Mouse (Mus musculus) hindbrain, embryonic 16.5 days (tissue): ENCODE measurements around the gene Ttll1. TPM values are rescaled to one million over a fixed set of nuclear protein-coding genes. Genes with fewer than 3 reads are reported as not detected.

Experiments
- ATAC-seq: fragments of 200-750 bp; cut with Nextera tagmentation; 2 replicates; pipeline ENCODE4 v1.8.0; 2017; ENCODE audit warnings: moderate TSS enrichment, moderate library complexity
- H3K27ac ChIP-seq: fragments of 300-500 bp; sonication (generic); 2 replicates; pipeline ENCODE4 v1.5.1; 2014; ENCODE audit warnings: low read depth, mild to moderate bottlenecking, control low read depth, low read length, moderate library complexity
- H3K27me3 ChIP-seq: fragments of 300-500 bp; sonication (generic); replicated peaks from 2 replicates; pipeline ENCODE4 v1.6.1; 2014; ENCODE audit warnings: low read length; ENCODE audit not compliant: control insufficient read depth, insufficient read depth
- H3K36me3 ChIP-seq: fragments of 300-500 bp; sonication (generic); 2 replicates; pipeline ENCODE4 v1.6.1; 2014; ENCODE audit warnings: mild to moderate bottlenecking, low read length, moderate library complexity, mixed read lengths; ENCODE audit not compliant: control insufficient read depth, insufficient read depth
- H3K4me1 ChIP-seq: fragments of 300-500 bp; sonication (generic); 2 replicates; pipeline ENCODE4 v1.6.1; 2014; ENCODE audit warnings: low read depth, low read length; ENCODE audit not compliant: control insufficient read depth, insufficient read depth
- H3K4me2 ChIP-seq: fragments of 300-500 bp; sonication (generic); 2 replicates; pipeline ENCODE4 v1.6.1; 2014; ENCODE audit warnings: mild to moderate bottlenecking, low read length, control low read depth, moderate library complexity
- H3K4me3 ChIP-seq: fragments of 300-500 bp; sonication (generic); 2 replicates; pipeline ENCODE4 v1.5.1; 2014; ENCODE audit warnings: mild to moderate bottlenecking, low read length, control low read depth, moderate library complexity
- H3K9ac ChIP-seq: fragments of 300-500 bp; sonication (generic); 2 replicates; pipeline ENCODE4 v1.6.1; 2014; ENCODE audit warnings: low read depth, mild to moderate bottlenecking, control low read depth, low read length, moderate library complexity
- H3K9me3 ChIP-seq: fragments of 300-500 bp; sonication (generic); 2 replicates; pipeline ENCODE4 v1.6.1; 2014; ENCODE audit warnings: mild to moderate bottlenecking, low read length, moderate library complexity; ENCODE audit not compliant: control insufficient read depth
- WGBS: fragments of 180-500 bp; shearing (Covaris S2); extraction: QIAGEN DNeasy Blood & Tissue Kit; methylation state at CpG from one replicate; pipeline ENCODE4 v1.1.7; 2014; 5-methylcytosine and 5-hydroxymethylcytosine counted together
- polyA plus RNA-seq: library from polyadenylated mRNA; unstranded; fragments of >200 nt; fragmentation: Nextera tagmentation; extraction: Ambion mirVana; gene quantifications from 2 replicates; pipeline ENCODE4 v1.2.1, GENCODE M21; 2015

The Ttll1 gene
- polyA plus RNA-seq, result 119 and 127 TPM in 2 replicates

- 12% methylated on average over 41 of the region's 41 CpGs for WGBS
- Histone ChIP-seq H3K9me3 (no peaks in the 10 kb centered on the region), H3K27me3 (no peaks in the 10 kb centered on the region), H3K4me3 (peak within 1 kb of the TSS; percentile 59), H3K4me1 (peaks cover 15% of the 10 kb centered on the region), H3K4me2 (peak within 1 kb of the TSS; percentile 72), H3K27ac (peak within 1 kb of the TSS; percentile 82), H3K9ac (peak within 1 kb of the TSS; percentile 74), H3K36me3 (no peaks in the 10 kb centered on the region)
- ATAC-seq, result peak; percentile 97
These were observed at the start of gene Ttll1 for GRCm38 (mm10) chr15:83510805-83511405. Gene Ttll1, minus strand, starts transcription at chr15:83510893.

- 1% methylated on average over 49 of the region's 74 CpGs for WGBS
- Histone ChIP-seq H3K4me1 (peaks cover 8% of the 10 kb centered on the region), H3K27me3 (no peaks in the 10 kb centered on the region), H3K4me2 (peak overlapping the region; percentile 87), H3K9me3 (no peaks in the 10 kb centered on the region), H3K9ac (peak overlapping the region; percentile 98), H3K27ac (peak overlapping the region; percentile 97), H3K36me3 (peaks cover 4% of the 10 kb centered on the region; the same call in 1 of the 2 replicates), H3K4me3 (peak overlapping the region; percentile 89)
- peak; percentile 95 for ATAC-seq
These were observed 44.7 kb upstream of the Ttll1 start for GRCm38 (mm10) chr15:83555161-83555974.

- ATAC-seq, result no peak
- no peak overlapping the region for H3K4me2 ChIP-seq
- no peaks in the 10 kb centered on the region for H3K9me3 ChIP-seq
- no peak overlapping the region for H3K27ac ChIP-seq
- peaks cover 8% of the 10 kb centered on the region for H3K4me1 ChIP-seq
- peaks cover 12% of the 10 kb centered on the region for H3K36me3 ChIP-seq
- H3K27me3 ChIP-seq, result no peaks in the 10 kb centered on the region
- H3K9ac ChIP-seq, result no peak overlapping the region
- no peak overlapping the region for H3K4me3 ChIP-seq
These were observed 43.1 kb upstream of the Ttll1 start for GRCm38 (mm10) chr15:83553831-83554230.

GRCm38 (mm10) chr15:83550137-83550536 is 39.4 kb upstream of the Ttll1 start:
- peaks cover 5% of the 10 kb centered on the region for H3K4me1 ChIP-seq
- WGBS, result 83% methylated on average over 2 of the region's 2 CpGs
- no peaks in the 10 kb centered on the region for H3K9me3 ChIP-seq
- H3K27me3 ChIP-seq, result no peaks in the 10 kb centered on the region
- H3K4me2 ChIP-seq, result no peak overlapping the region
- H3K9ac ChIP-seq, result no peak overlapping the region
- peaks cover 34% of the 10 kb centered on the region for H3K36me3 ChIP-seq
- no peak for ATAC-seq
- no peak overlapping the region for H3K27ac ChIP-seq
- no peak overlapping the region for H3K4me3 ChIP-seq

GRCm38 (mm10) chr15:83547144-83547543 is 36.5 kb upstream of the Ttll1 start:
- H3K27me3 ChIP-seq, result no peaks in the 10 kb centered on the region
- WGBS, result 89% methylated on average over 8 of the region's 8 CpGs
- H3K9ac ChIP-seq, result no peak overlapping the region
- H3K36me3 ChIP-seq, result peaks cover 34% of the 10 kb centered on the region
- H3K9me3 ChIP-seq, result no peaks in the 10 kb centered on the region
- ATAC-seq, result no peak
- no peaks in the 10 kb centered on the region for H3K4me1 ChIP-seq
- no peak overlapping the region for H3K4me3 ChIP-seq
- H3K27ac ChIP-seq, result no peak overlapping the region
- H3K4me2 ChIP-seq, result no peak overlapping the region

- H3K27me3 ChIP-seq, result no peaks in the 10 kb centered on the region
- no peaks in the 10 kb centered on the region for H3K4me1 ChIP-seq
- H3K27ac ChIP-seq, result no peak overlapping the region
- H3K9ac ChIP-seq, result no peak overlapping the region
- H3K36me3 ChIP-seq, result peaks cover 32% of the 10 kb centered on the region
- no peaks in the 10 kb centered on the region for H3K9me3 ChIP-seq
- no peak for ATAC-seq
- 94% methylated on average over 7 of the region's 7 CpGs for WGBS
- H3K4me2 ChIP-seq, result no peak overlapping the region
- no peak overlapping the region for H3K4me3 ChIP-seq
These were observed 35.3 kb upstream of the Ttll1 start for GRCm38 (mm10) chr15:83546029-83546428.

- 80% methylated on average over 9 of the region's 9 CpGs for WGBS
- Histone ChIP-seq H3K9me3 (no peaks in the 10 kb centered on the region), H3K9ac (no peak overlapping the region), H3K36me3 (peaks cover 9% of the 10 kb centered on the region), H3K4me2 (no peak overlapping the region), H3K27ac (no peak overlapping the region), H3K4me3 (no peak overlapping the region), H3K4me1 (no peaks in the 10 kb centered on the region), H3K27me3 (no peaks in the 10 kb centered on the region)
- no peak for ATAC-seq
These were observed 31.1 kb upstream of the Ttll1 start for GRCm38 (mm10) chr15:83541647-83542287.

- no peak overlapping the region for H3K9ac ChIP-seq
- H3K27me3 ChIP-seq, result no peaks in the 10 kb centered on the region
- H3K4me1 ChIP-seq, result no peaks in the 10 kb centered on the region
- no peaks in the 10 kb centered on the region for H3K36me3 ChIP-seq
- no peak overlapping the region for H3K4me2 ChIP-seq
- no peak for ATAC-seq
- 71% methylated on average over 4 of the region's 4 CpGs for WGBS
- no peak overlapping the region for H3K4me3 ChIP-seq
- H3K9me3 ChIP-seq, result no peaks in the 10 kb centered on the region
- no peak overlapping the region for H3K27ac ChIP-seq
These were observed 29.2 kb upstream of the Ttll1 start for GRCm38 (mm10) chr15:83539905-83540304.

- Histone ChIP-seq H3K4me3 (no peak overlapping the region), H3K36me3 (no peaks in the 10 kb centered on the region), H3K27ac (no peak overlapping the region), H3K4me2 (no peak overlapping the region), H3K27me3 (no peaks in the 10 kb centered on the region), H3K9me3 (no peaks in the 10 kb centered on the region), H3K4me1 (no peaks in the 10 kb centered on the region), H3K9ac (no peak overlapping the region)
- 97% methylated on average over 2 of the region's 2 CpGs for WGBS
- ATAC-seq, result no peak
These were observed 28.2 kb upstream of the Ttll1 start for GRCm38 (mm10) chr15:83538855-83539254.
